Mouse (Mus musculus) monocyte, adult 59 days (primary cell): ENCODE results near the gene Chic2. TPM values are rescaled to one million over a fixed set of nuclear protein-coding genes. Genes with fewer than 3 reads are reported as not detected.

Experiments
- total RNA-seq, 2 experiments: library from RNA; stranded (reverse); gene quantifications; one replicate each; pipeline ENCODE4 v1.2.4; 2023

Gene Chic2
- total RNA-seq = 10 to 100 TPM; 49.9 to 51.3 TPM

GRCm38 (mm10) chr5:75044310-75044904 lies at the start of gene Chic2:
Chic2 (minus strand) TSS chr5:75044774.

GRCm38 (mm10) chr5:75075383-75075941 lies 30.9 kb upstream of the Chic2 start, which contains the start of gene Gsx2:
Gsx2 (plus strand) TSS chr5:75075601.

Other genes starting within 250 kb of the Chic2 start
- not detected for gene Gsx2, start 30.8 kb upstream of the Chic2 start, total RNA-seq
- under 1 TPM in 1 of 2 experiments, not detected in 1; 0.10 TPM for gene Pdgfra, start 107.5 kb upstream of the Chic2 start, total RNA-seq